Mouse (Mus musculus) heart, embryonic 14.5 days (tissue): Measurements from ENCODE around the gene Traf1. TPM values are rescaled to one million over a fixed set of nuclear protein-coding genes. Genes with fewer than 3 reads are reported as not detected.

Experiments
- ATAC-seq: fragments of 200-750 bp; cut with Nextera tagmentation; 2 replicates; pipeline ENCODE4 v1.8.0; 2017; ENCODE audit warnings: low read depth, moderate TSS enrichment; ENCODE audit not compliant: insufficient number of reproducible peaks, insufficient read depth, low FRiP score
- H3K27ac ChIP-seq, 2 experiments: fragments of 200-500 bp in 1 of 2; fragments of 300-500 bp in 1 of 2; sonication (generic) in 1 of 2; replicated peaks in 1 of 2; 2 replicates each; pipeline ENCODE4 v1.5.1; 2012 to 2014; ENCODE audit warnings: low read depth in 2 of 2, low read length in 2 of 2, control low read depth in 1 of 2, mild to moderate bottlenecking in 1 of 2, mixed read lengths in 1 of 2; ENCODE audit not compliant: control insufficient read depth in 1 of 2, insufficient read depth in 1 of 2
- H3K27me3 ChIP-seq: fragments of 300-500 bp; sonication (generic); 2 replicates; pipeline ENCODE4 v1.6.1; 2014; ENCODE audit warnings: mild to moderate bottlenecking, low read length, control low read depth; ENCODE audit not compliant: control insufficient read depth, insufficient read depth
- H3K36me3 ChIP-seq: fragments of 300-500 bp; sonication (generic); 2 replicates; pipeline ENCODE4 v1.6.1; 2014; ENCODE audit warnings: mild to moderate bottlenecking, control low read depth, low read length, mixed read lengths; ENCODE audit not compliant: control insufficient read depth, insufficient read depth
- H3K4me1 ChIP-seq, 2 experiments: fragments of 200-500 bp in 1 of 2; fragments of 300-500 bp in 1 of 2; sonication (generic) in 1 of 2; 2 replicates each; pipeline ENCODE4 v1.6.1; 2012 to 2014; ENCODE audit warnings: low read length in 2 of 2, control low read depth in 1 of 2, mixed read lengths in 1 of 2; ENCODE audit not compliant: control insufficient read depth in 2 of 2, insufficient read depth in 2 of 2
- H3K4me2 ChIP-seq: fragments of 300-500 bp; sonication (generic); 2 replicates; pipeline ENCODE4 v1.6.1; 2014; ENCODE audit warnings: mild to moderate bottlenecking, low read length
- H3K4me3 ChIP-seq, 2 experiments: fragments of 200-500 bp in 1 of 2; fragments of 300-500 bp in 1 of 2; sonication (generic) in 1 of 2; 2 replicates each; pipeline ENCODE4 v1.5.1; 2012 to 2014; ENCODE audit warnings: low read length in 2 of 2, mild to moderate bottlenecking in 2 of 2, control low read depth in 1 of 2, low read depth in 1 of 2, moderate library complexity in 1 of 2; ENCODE audit not compliant: control insufficient read depth in 1 of 2, insufficient read depth in 1 of 2
- H3K9ac ChIP-seq: fragments of 300-500 bp; sonication (generic); 2 replicates; pipeline ENCODE4 v1.6.1; 2014; ENCODE audit warnings: mild to moderate bottlenecking, low read length
- H3K9me3 ChIP-seq: fragments of 300-500 bp; sonication (generic); 2 replicates; pipeline ENCODE4 v1.6.1; 2016; ENCODE audit warnings: low read length, control low read depth; ENCODE audit not compliant: control insufficient read depth
- WGBS: fragments of 180-500 bp; shearing (Covaris S2); extraction: QIAGEN DNeasy Blood & Tissue Kit; methylation state at CpG from one replicate; pipeline ENCODE4 v1.1.7; 2014; 5-methylcytosine and 5-hydroxymethylcytosine counted together
- polyA plus RNA-seq: library from polyadenylated mRNA; unstranded; fragments of >200 nt; fragmentation: Nextera tagmentation; extraction: Ambion mirVana; gene quantifications from 2 replicates; pipeline ENCODE4 v1.2.1, GENCODE M21; 2014

The Traf1 gene
- polyA plus RNA-seq, 1 experiment from 2014 or later, result 2.0 TPM

DNA sequence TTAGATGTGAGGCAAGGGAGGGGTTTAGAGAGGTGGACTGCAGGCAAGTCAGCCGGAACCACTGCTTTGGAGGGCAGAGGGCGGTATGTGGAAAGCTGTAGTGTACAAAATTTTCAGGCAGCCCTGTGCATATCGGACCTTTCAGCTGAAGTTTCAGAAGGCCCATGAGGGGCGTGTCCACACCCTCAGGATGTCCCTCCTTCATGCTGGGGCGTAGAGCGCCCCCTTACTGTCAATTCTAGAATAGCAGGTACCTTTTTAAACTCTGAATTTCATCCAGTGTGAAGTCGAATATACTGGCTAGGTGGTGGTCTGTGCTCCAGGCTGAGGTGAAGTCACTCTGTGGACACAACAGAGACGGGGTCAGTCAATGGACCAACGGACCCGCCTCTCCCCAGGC, 63.8 kb downstream of the Traf1 start:
- Histone ChIP-seq H3K9ac (no peak overlapping the region), H3K4me3 (no peak overlapping the region), H3K9me3 (no peaks in the 10 kb centered on the region), H3K4me2 (no peak overlapping the region), H3K4me1 (no peaks in the 10 kb centered on the region), H3K27me3 (no peaks in the 10 kb centered on the region), H3K36me3 (no peaks in the 10 kb centered on the region; the same call in 1 of the 2 replicates), H3K27ac (no peak overlapping the region)
- 25% methylated on average over 10 of the region's 10 CpGs for WGBS
- no peak for ATAC-seq

DNA sequence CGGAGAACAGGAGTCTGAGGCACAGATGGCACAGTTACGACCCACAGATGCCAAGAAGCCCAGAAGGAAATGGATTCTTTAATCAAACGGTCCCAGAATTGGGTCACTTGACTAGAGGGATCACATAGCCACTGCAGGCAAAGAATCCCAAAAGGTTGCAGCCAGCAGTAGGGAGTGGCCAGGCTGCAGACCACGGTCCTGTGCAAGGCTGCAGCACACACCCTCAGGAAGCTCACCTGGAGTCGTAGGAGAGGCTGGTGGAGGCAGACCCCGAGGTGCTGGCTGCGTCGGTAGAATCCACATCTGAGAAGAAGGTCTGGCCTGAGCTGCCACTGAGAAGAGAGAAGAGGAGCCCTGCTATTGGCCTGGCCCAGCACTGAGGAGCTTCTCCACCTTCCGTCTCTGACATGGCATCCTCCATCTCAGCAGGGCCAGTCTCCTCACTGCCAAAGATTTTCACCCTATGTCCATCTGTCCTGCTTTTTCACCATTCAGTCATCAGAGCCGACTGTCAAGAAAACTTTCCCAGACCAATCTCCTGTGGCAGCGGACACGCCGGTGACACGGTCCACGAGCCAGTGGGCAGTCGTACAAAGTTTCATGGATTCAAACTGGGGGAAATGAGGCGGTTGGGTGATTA, 64.6 kb downstream of the Traf1 start:
- ATAC-seq, result no peak
- Histone ChIP-seq H3K4me1 (no peaks in the 10 kb centered on the region), H3K4me3 (no peak overlapping the region), H3K9ac (no peak overlapping the region), H3K27me3 (no peaks in the 10 kb centered on the region), H3K9me3 (no peaks in the 10 kb centered on the region), H3K4me2 (no peak overlapping the region), H3K36me3 (no peaks in the 10 kb centered on the region; the same call in 1 of the 2 replicates), H3K27ac (no peak overlapping the region)
- 78% methylated on average over 17 of the region's 17 CpGs for WGBS

DNA sequence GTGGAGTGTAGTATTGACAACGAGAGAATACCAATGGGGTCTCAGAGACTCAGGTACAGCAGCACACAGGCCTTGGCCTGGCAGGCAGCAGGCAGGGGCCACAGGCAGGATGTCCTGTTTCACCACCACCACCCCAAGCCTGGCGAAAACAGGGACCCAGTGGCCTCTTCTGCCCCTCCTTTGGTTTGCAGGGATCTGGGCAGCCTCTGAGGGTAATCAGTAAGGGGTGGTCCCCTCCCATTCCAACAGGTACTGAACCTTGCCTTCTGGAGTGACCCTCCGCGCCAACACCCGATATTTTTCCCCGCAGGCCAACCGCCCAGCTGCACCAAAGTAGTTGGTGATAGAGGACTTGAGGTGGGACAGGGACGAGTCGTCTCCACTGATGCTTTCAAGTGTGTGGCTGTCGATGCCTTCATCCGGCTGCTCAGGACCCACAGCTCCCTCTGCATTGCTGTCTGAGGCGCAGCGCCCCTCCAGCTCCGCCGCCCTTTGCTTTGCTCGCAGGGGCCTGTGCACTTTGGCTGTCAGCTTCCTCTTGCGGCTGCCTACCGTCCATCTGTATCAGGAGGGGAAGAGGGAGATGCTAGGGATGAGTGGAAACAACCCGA, 66.0 kb downstream of the Traf1 start:
- Histone ChIP-seq H3K4me2 (no peak overlapping the region), H3K27me3 (no peaks in the 10 kb centered on the region), H3K36me3 (no peaks in the 10 kb centered on the region; the same call in 1 of the 2 replicates), H3K4me1 (no peaks in the 10 kb centered on the region), H3K9me3 (no peaks in the 10 kb centered on the region), H3K9ac (no peak overlapping the region), H3K27ac (no peak overlapping the region), H3K4me3 (no peak overlapping the region)
- ATAC-seq, result no peak
- WGBS, result 65% methylated on average over 19 of the region's 19 CpGs

GRCm38 (mm10) chr2:34893950-34894349, 67.6 kb downstream of the Traf1 start:
- Histone ChIP-seq H3K4me2 (no peak overlapping the region), H3K4me1 (no peaks in the 10 kb centered on the region), H3K4me3 (no peak overlapping the region), H3K9ac (no peak overlapping the region), H3K9me3 (no peaks in the 10 kb centered on the region), H3K36me3 (no peaks in the 10 kb centered on the region; the same call in 1 of the 2 replicates), H3K27me3 (no peaks in the 10 kb centered on the region), H3K27ac (no peak overlapping the region)
- 66% methylated on average over 5 of the region's 5 CpGs for WGBS
- no peak for ATAC-seq

Other genes with a start within 250 kb of the Traf1 start
- 66.2 and 69.5 TPM in 2 replicates for gene Gapvd1, start 206.5 kb downstream of the Traf1 start, polyA plus RNA-seq
- 545 and 663 TPM in 2 replicates for gene Hspa5, start 189.8 kb downstream of the Traf1 start, polyA plus RNA-seq
- 25.5 and 26.7 TPM in 2 replicates for gene Rabepk, start 161.9 kb downstream of the Traf1 start, polyA plus RNA-seq
- 51.0 and 65.8 TPM in 2 replicates for gene Fbxw2, start 135.5 kb downstream of the Traf1 start, polyA plus RNA-seq
- gene Gm34653, start 128.8 kb downstream of the Traf1 start, polyA plus RNA-seq, result not detected in 2 replicates
- gene Cutal, start 87.4 kb downstream of the Traf1 start, polyA plus RNA-seq, result 0.20 and 0.24 TPM in 2 replicates
- 59.2 and 62.2 TPM in 2 replicates for gene Psmd5, start 86.8 kb downstream of the Traf1 start, polyA plus RNA-seq
- 3.0 and 3.1 TPM in 2 replicates for gene Phf19, start 47.7 kb downstream of the Traf1 start, polyA plus RNA-seq
- gene Hc, start 99.7 kb upstream of the Traf1 start, polyA plus RNA-seq, result 0.05 TPM in 1 of 2 replicates, not detected in the other
- gene AI182371, start 139.8 kb upstream of the Traf1 start, polyA plus RNA-seq, result 0.16 and 0.27 TPM in 2 replicates
- gene Cntrl, start 147.7 kb upstream of the Traf1 start, polyA plus RNA-seq, result 21.0 and 22.5 TPM in 2 replicates
- 251 and 262 TPM in 2 replicates for gene Rab14, start 239.3 kb upstream of the Traf1 start, polyA plus RNA-seq